Mouse (Mus musculus) induced T-regulatory cell, adult 2 months (primary cell): ENCODE data around the gene Prkag1.
"Not testable (repeated sequence)": the region's sequence is repeated elsewhere in the genome, so short reads cannot be mapped to it uniquely, and the experiment has no call there.

Experiments used
- DNase-seq: peaks from one replicate; pipeline ENCODE4 v3.0.0-alpha.2; 2012; ENCODE audit warnings: low read depth

Prkag1 gene

GRCm38 (mm10) chr15:98822147-98822546 lies 9.2 kb downstream of the Prkag1 start:
- DNase-seq = no peak

- peak; percentile 68 for DNase-seq
These were observed 9.9 kb downstream of the Prkag1 start for GRCm38 (mm10) chr15:98821403-98821802.

GRCm38 (mm10) chr15:98820937-98821336 lies 10.4 kb downstream of the Prkag1 start:
- no peak for DNase-seq

GRCm38 (mm10) chr15:98818171-98818570 lies 13.2 kb downstream of the Prkag1 start:
- DNase-seq = no peak

- no peak for DNase-seq
These were observed 18.4 kb downstream of the Prkag1 start for GRCm38 (mm10) chr15:98812741-98813424.

- DNase-seq = not testable (repeated sequence)
These were observed 21.1 kb downstream of the Prkag1 start for GRCm38 (mm10) chr15:98810212-98810611.

GRCm38 (mm10) chr15:98809390-98809789 lies 21.9 kb downstream of the Prkag1 start, which contains the start of gene Ddn:
Gene Ddn (minus strand): TSS chr15:98809490.
- no peak for DNase-seq

- DNase-seq = no peak
These were observed 22.6 kb downstream of the Prkag1 start for GRCm38 (mm10) chr15:98808651-98809134.

GRCm38 (mm10) chr15:98807895-98808650 lies 23.2 kb downstream of the Prkag1 start:
- peak; percentile 74 for DNase-seq

GRCm38 (mm10) chr15:98806809-98807770 lies 24.2 kb downstream of the Prkag1 start:
- DNase-seq = peak; percentile 50

GRCm38 (mm10) chr15:98806071-98806808 lies 25.1 kb downstream of the Prkag1 start:
- DNase-seq = no peak

- peak; percentile 67 for DNase-seq
These were observed 25.8 kb downstream of the Prkag1 start for GRCm38 (mm10) chr15:98805324-98806040.

- peak; percentile 84 for DNase-seq
These were observed 27.3 kb downstream of the Prkag1 start for GRCm38 (mm10) chr15:98804054-98804453.

GRCm38 (mm10) chr15:98802926-98803325 lies 28.4 kb downstream of the Prkag1 start:
- DNase-seq = no peak

- peak; percentile 88 for DNase-seq
These were observed 31.9 kb downstream of the Prkag1 start for GRCm38 (mm10) chr15:98799396-98799795.

- no peak for DNase-seq
These were observed 32.4 kb downstream of the Prkag1 start for GRCm38 (mm10) chr15:98798903-98799302.

GRCm38 (mm10) chr15:98797835-98798492 lies 33.4 kb downstream of the Prkag1 start:
- DNase-seq = no peak

- DNase-seq = no peak
These were observed 34.3 kb downstream of the Prkag1 start for GRCm38 (mm10) chr15:98796803-98797595.

GRCm38 (mm10) chr15:98793141-98793698 lies 38.1 kb downstream of the Prkag1 start:
- DNase-seq = no peak
